Mouse (Mus musculus): ENCODE measurements at regions not wholly inside any gene's neighbourhood (a gene's known extent, or its start where the extent isn't known, plus 50 kb on each side); places are given as distances from the start of the nearest gene placed in this dataset.

GRCm38 (mm10) chr12:50842744-50843143 lies 193.8 kb upstream of the Prkd1 start:
- H3K4me2 ChIP-seq (ENCODE audit: low read length) = no peak overlapping the region
- H3K9ac ChIP-seq (ENCODE audit: low read length) = no peak overlapping the region
- H3K27me3 ChIP-seq (replicated peaks; ENCODE audit: control insufficient read depth, insufficient read depth, low read length) = no peaks in the 10 kb centered on the region
- no peak overlapping the region for H3K27ac ChIP-seq (ENCODE audit: low read depth)
- no peak for DNase-seq (ENCODE audit: low spot score)
- ATAC-seq (replicated peaks; ENCODE audit: low FRiP score, low TSS enrichment, low read depth) = no peak
- WGBS = 91% methylated on average over 6 of the region's 6 CpGs
- H3K4me1 ChIP-seq (replicated peaks; ENCODE audit: control insufficient read depth, insufficient read depth, low read length) = no peaks in the 10 kb centered on the region
- no peaks in the 10 kb centered on the region for H3K9me3 ChIP-seq (ENCODE audit: control insufficient read depth, low read length)
- no peaks in the 10 kb centered on the region for H3K36me3 ChIP-seq (ENCODE audit: control insufficient read depth, insufficient read depth, low read length)
- H3K4me3 ChIP-seq (ENCODE audit: low read depth, low read length) = no peak overlapping the region

GRCm38 (mm10) chr12:50839391-50839790 lies 190.5 kb upstream of the Prkd1 start:
- Histone ChIP-seq H3K4me2 (ENCODE audit: low read length) (no peak overlapping the region), H3K4me1 (replicated peaks; ENCODE audit: control insufficient read depth, insufficient read depth, low read length) (no peaks in the 10 kb centered on the region), H3K4me3 (ENCODE audit: low read depth, low read length) (no peak overlapping the region), H3K27ac (ENCODE audit: low read depth) (no peak overlapping the region), H3K9me3 (ENCODE audit: control insufficient read depth, low read length) (no peaks in the 10 kb centered on the region), H3K27me3 (replicated peaks; ENCODE audit: control insufficient read depth, insufficient read depth, low read length) (no peaks in the 10 kb centered on the region), H3K9ac (ENCODE audit: low read length) (no peak overlapping the region), H3K36me3 (ENCODE audit: control insufficient read depth, insufficient read depth, low read length) (no peaks in the 10 kb centered on the region)
- no peak for ATAC-seq (replicated peaks; ENCODE audit: low FRiP score, low TSS enrichment, low read depth)
- DNase-seq (ENCODE audit: low spot score) = no peak
- whole genome bisulfite sequencing = 68% methylated on average over 2 of the region's 2 CpGs

GRCm38 (mm10) chr12:50808731-50809281 lies 159.9 kb upstream of the Prkd1 start:
- Histone ChIP-seq H3K36me3 (ENCODE audit: control insufficient read depth, insufficient read depth, low read length) (no peaks in the 10 kb centered on the region), H3K4me2 (ENCODE audit: low read length) (no peak overlapping the region), H3K27me3 (replicated peaks; ENCODE audit: control insufficient read depth, insufficient read depth, low read length) (no peaks in the 10 kb centered on the region), H3K27ac (ENCODE audit: low read depth) (no peak overlapping the region), H3K9ac (ENCODE audit: low read length) (no peak overlapping the region), H3K4me1 (replicated peaks; ENCODE audit: control insufficient read depth, insufficient read depth, low read length) (no peaks in the 10 kb centered on the region), H3K9me3 (ENCODE audit: control insufficient read depth, low read length) (no peaks in the 10 kb centered on the region), H3K4me3 (ENCODE audit: low read depth, low read length) (no peak overlapping the region)
- ATAC-seq (replicated peaks; ENCODE audit: low FRiP score, low TSS enrichment, low read depth) (no peak), DNase-seq (ENCODE audit: low spot score) (no peak)
- WGBS = 70% methylated on average over 7 of the region's 7 CpGs

GRCm38 (mm10) chr12:50804391-50804790 lies 155.5 kb upstream of the Prkd1 start:
- ATAC-seq (replicated peaks; ENCODE audit: low FRiP score, low TSS enrichment, low read depth) = no peak

DNA sequence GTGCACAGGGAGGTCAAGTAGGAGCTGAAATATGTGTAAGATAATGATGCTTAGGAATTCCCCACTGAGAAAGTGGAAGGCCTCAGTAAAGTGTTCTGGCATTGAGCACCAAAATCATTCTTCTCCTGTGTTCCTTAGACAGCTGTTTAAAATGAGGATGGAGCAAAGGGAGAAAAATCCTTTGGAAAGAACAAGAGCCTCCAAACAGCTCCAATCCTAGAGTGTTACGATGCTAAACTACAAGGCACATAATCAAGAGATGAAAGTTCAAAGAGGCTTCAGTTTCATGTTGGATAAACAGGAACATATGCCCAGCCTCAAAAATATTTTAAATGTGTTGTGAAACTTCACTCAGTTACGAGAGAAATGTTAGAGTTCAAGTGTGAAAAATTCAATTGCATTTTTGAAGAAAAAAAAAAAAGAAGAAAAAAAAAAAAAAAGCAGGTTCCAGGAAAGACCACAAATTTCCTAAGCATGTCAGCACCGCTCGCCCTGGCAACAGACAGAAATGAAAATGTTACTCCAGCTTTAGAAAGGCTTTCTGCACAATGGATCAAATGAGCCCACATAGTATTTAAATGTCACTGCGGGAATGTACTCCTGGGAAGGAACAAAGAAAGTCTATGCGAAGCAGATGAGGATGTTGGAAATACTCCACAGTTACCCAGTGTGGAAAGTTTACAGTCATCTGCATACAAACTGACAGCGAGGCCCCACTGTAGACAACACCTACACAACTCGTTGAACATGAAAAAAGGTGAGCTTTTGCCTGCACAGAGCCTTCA lies 116.5 kb upstream of the Prkd1 start:
- Histone ChIP-seq H3K4me3 (ENCODE audit: low read depth, low read length) (no peak overlapping the region), H3K36me3 (ENCODE audit: control insufficient read depth, insufficient read depth, low read length) (no peaks in the 10 kb centered on the region), H3K4me1 (replicated peaks; ENCODE audit: control insufficient read depth, insufficient read depth, low read length) (no peaks in the 10 kb centered on the region), H3K4me2 (ENCODE audit: low read length) (no peak overlapping the region), H3K27me3 (replicated peaks; ENCODE audit: control insufficient read depth, insufficient read depth, low read length) (no peaks in the 10 kb centered on the region), H3K9me3 (ENCODE audit: control insufficient read depth, low read length) (no peaks in the 10 kb centered on the region), H3K9ac (ENCODE audit: low read length) (no peak overlapping the region), H3K27ac (ENCODE audit: low read depth) (no peak overlapping the region)
- ATAC-seq (replicated peaks; ENCODE audit: low FRiP score, low TSS enrichment, low read depth) (no peak), DNase-seq (ENCODE audit: low spot score) (no peak)
- WGBS = 67% methylated on average over 8 of the region's 8 CpGs

More at GRCm38 (mm10) chr12:50804391-50804790, 155.5 kb upstream of the Prkd1 start:
- no peak for DNase-seq (ENCODE audit: low spot score)
- Histone ChIP-seq H3K9me3 (ENCODE audit: control insufficient read depth, low read length) (no peaks in the 10 kb centered on the region), H3K4me2 (ENCODE audit: low read length) (no peak overlapping the region), H3K36me3 (ENCODE audit: control insufficient read depth, insufficient read depth, low read length) (no peaks in the 10 kb centered on the region), H3K9ac (ENCODE audit: low read length) (no peak overlapping the region), H3K27me3 (replicated peaks; ENCODE audit: control insufficient read depth, insufficient read depth, low read length) (no peaks in the 10 kb centered on the region), H3K27ac (ENCODE audit: low read depth) (no peak overlapping the region), H3K4me3 (ENCODE audit: low read depth, low read length) (no peak overlapping the region), H3K4me1 (replicated peaks; ENCODE audit: control insufficient read depth, insufficient read depth, low read length) (no peaks in the 10 kb centered on the region)
- 53% methylated on average over 3 of the region's 3 CpGs for WGBS

DNA sequence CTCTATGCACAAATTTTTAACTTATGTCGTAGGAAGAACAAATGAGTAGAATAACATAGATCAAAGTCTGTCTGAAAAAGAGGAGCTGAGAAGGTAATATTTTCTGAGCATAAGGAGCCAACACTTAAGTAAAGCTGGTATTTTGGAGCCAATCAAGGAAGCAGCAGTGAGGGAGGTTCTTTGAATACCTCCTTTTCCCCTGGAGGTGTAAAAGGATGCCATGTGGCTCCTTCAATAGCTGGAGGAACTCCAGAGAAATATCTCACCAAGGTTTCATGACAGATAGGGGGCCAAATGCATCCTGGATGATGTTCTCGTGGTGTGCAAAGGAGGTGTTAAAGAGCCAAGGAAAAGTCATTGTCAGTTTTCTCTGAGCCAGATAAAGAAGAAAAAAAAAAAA lies 115.6 kb upstream of the Prkd1 start:
- 63% methylated on average over 2 of the region's 2 CpGs for WGBS
- Histone ChIP-seq H3K9me3 (ENCODE audit: control insufficient read depth, low read length) (no peaks in the 10 kb centered on the region), H3K4me2 (ENCODE audit: low read length) (no peak overlapping the region), H3K4me3 (ENCODE audit: low read depth, low read length) (no peak overlapping the region), H3K27me3 (replicated peaks; ENCODE audit: control insufficient read depth, insufficient read depth, low read length) (no peaks in the 10 kb centered on the region), H3K36me3 (ENCODE audit: control insufficient read depth, insufficient read depth, low read length) (no peaks in the 10 kb centered on the region), H3K9ac (ENCODE audit: low read length) (no peak overlapping the region), H3K4me1 (replicated peaks; ENCODE audit: control insufficient read depth, insufficient read depth, low read length) (no peaks in the 10 kb centered on the region), H3K27ac (ENCODE audit: low read depth) (no peak overlapping the region)
- no peak for DNase-seq (ENCODE audit: low spot score)
- no peak for ATAC-seq (replicated peaks; ENCODE audit: low FRiP score, low TSS enrichment, low read depth)

DNA sequence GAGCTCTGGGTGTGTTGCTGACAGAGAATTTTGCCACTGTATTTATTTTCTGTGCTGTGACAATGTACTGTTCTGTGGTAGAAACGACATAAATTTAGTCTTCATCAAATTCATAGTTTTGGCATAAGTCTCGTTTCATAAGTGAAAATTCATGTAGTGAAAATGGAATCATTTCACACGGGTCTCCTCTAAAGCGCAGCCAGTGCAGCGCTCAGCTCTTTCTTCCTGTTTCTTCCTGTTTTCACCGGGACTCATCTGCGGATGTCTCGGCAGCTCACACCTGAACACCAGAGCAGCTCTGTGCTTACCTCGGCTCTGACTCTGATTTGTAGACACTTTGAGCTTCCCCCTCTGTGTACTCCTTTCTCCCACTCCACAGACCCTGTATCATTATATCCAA lies 85.2 kb upstream of the Prkd1 start:
- no peak for ATAC-seq (replicated peaks; ENCODE audit: low FRiP score, low TSS enrichment, low read depth)
- H3K4me2 ChIP-seq (ENCODE audit: low read length) = no peak overlapping the region

GRCm38 (mm10) chr12:50712615-50713014 lies 63.7 kb upstream of the Prkd1 start:
- Histone ChIP-seq H3K4me2 (ENCODE audit: low read length) (no peak overlapping the region), H3K4me3 (ENCODE audit: low read depth, low read length) (no peak overlapping the region), H3K36me3 (ENCODE audit: control insufficient read depth, insufficient read depth, low read length) (no peaks in the 10 kb centered on the region), H3K27me3 (replicated peaks; ENCODE audit: control insufficient read depth, insufficient read depth, low read length) (no peaks in the 10 kb centered on the region), H3K9ac (ENCODE audit: low read length) (no peak overlapping the region), H3K9me3 (ENCODE audit: control insufficient read depth, low read length) (no peaks in the 10 kb centered on the region), H3K27ac (ENCODE audit: low read depth) (no peak overlapping the region), H3K4me1 (replicated peaks; ENCODE audit: control insufficient read depth, insufficient read depth, low read length) (no peaks in the 10 kb centered on the region)
- 74% methylated on average over 5 of the region's 5 CpGs for WGBS
- no peak for DNase-seq (ENCODE audit: low spot score)
- ATAC-seq (replicated peaks; ENCODE audit: low FRiP score, low TSS enrichment, low read depth) = no peak

More for the DNA sequence above, 85.2 kb upstream of the Prkd1 start:
- no peaks in the 10 kb centered on the region for H3K9me3 ChIP-seq (ENCODE audit: control insufficient read depth, low read length)
- WGBS = 78% methylated on average over 9 of the region's 9 CpGs
- no peak overlapping the region for H3K27ac ChIP-seq (ENCODE audit: low read depth)
- no peak overlapping the region for H3K4me3 ChIP-seq (ENCODE audit: low read depth, low read length)
- H3K27me3 ChIP-seq (replicated peaks; ENCODE audit: control insufficient read depth, insufficient read depth, low read length) = no peaks in the 10 kb centered on the region
- H3K9ac ChIP-seq (ENCODE audit: low read length) = no peak overlapping the region
- DNase-seq (ENCODE audit: low spot score) = no peak
- no peaks in the 10 kb centered on the region for H3K36me3 ChIP-seq (ENCODE audit: control insufficient read depth, insufficient read depth, low read length)
- no peaks in the 10 kb centered on the region for H3K4me1 ChIP-seq (replicated peaks; ENCODE audit: control insufficient read depth, insufficient read depth, low read length)

Measured in intestine, embryonic 14.5 days (tissue).